Mouse (Mus musculus) intestine, embryonic 15.5 days (tissue): Measurements from ENCODE around the gene Muc5b. TPM values are rescaled to one million over a fixed set of nuclear protein-coding genes. Genes with fewer than 3 reads are reported as not detected.
A peak's percentile ranks its signal among the peaks of the same experiment; 100 is the strongest.
"Not testable (repeated sequence)": the region's sequence is repeated elsewhere in the genome, so short reads cannot be mapped to it uniquely, and the experiment has no call there.

Source experiments
- ATAC-seq: fragments of 200-750 bp; cut with Nextera tagmentation; 2 replicates; pipeline ENCODE4 v1.8.0; 2017; ENCODE audit warnings: moderate TSS enrichment, moderate library complexity
- H3K27ac ChIP-seq: fragments of 300-500 bp; sonication (generic); 2 replicates; pipeline ENCODE4 v1.5.1; 2015; ENCODE audit warnings: mild to moderate bottlenecking, inconsistent platforms
- H3K27me3 ChIP-seq: fragments of 300-500 bp; sonication (generic); replicated peaks from 2 replicates; pipeline ENCODE4 v1.6.1; 2015; ENCODE audit warnings: inconsistent platforms
- H3K36me3 ChIP-seq: fragments of 300-500 bp; sonication (generic); 2 replicates; pipeline ENCODE4 v1.6.1; 2015; ENCODE audit warnings: inconsistent platforms
- H3K4me1 ChIP-seq: fragments of 300-500 bp; sonication (generic); replicated peaks from 2 replicates; pipeline ENCODE4 v1.6.1; 2015; ENCODE audit warnings: inconsistent platforms
- H3K4me2 ChIP-seq: fragments of 300-500 bp; sonication (generic); replicated peaks from 2 replicates; pipeline ENCODE4 v1.6.1; 2015; ENCODE audit warnings: mild to moderate bottlenecking, inconsistent platforms
- H3K4me3 ChIP-seq: fragments of 300-500 bp; sonication (generic); replicated peaks from 2 replicates; pipeline ENCODE4 v1.5.1; 2015; ENCODE audit warnings: inconsistent platforms
- H3K9ac ChIP-seq: fragments of 300-500 bp; sonication (generic); 2 replicates; pipeline ENCODE4 v1.6.1; 2015; ENCODE audit warnings: inconsistent platforms
- H3K9me3 ChIP-seq: fragments of 300-500 bp; sonication (generic); 2 replicates; pipeline ENCODE4 v1.6.1; 2016; ENCODE audit warnings: inconsistent platforms
- WGBS: fragments of 180-500 bp; shearing (Covaris S2); methylation state at CpG from one replicate; pipeline ENCODE4 v1.1.7; 2015; 5-methylcytosine and 5-hydroxymethylcytosine counted together
- polyA plus RNA-seq: library from polyadenylated mRNA; unstranded; fragments of >200 nt; fragmentation: Nextera tagmentation; extraction: Ambion mirVana; gene quantifications from 2 replicates; pipeline ENCODE4 v1.2.1, GENCODE M21; 2015

Muc5b gene
- polyA plus RNA-seq: 0.01 and 0.03 TPM in 2 replicates

- no peak within 1 kb of the TSS for H3K4me3 ChIP-seq
- no peak within 1 kb of the TSS for H3K27ac ChIP-seq
- no peaks in the 10 kb centered on the region; the same call in 1 of the 2 replicates for H3K27me3 ChIP-seq
- H3K36me3 ChIP-seq: no peaks in the 10 kb centered on the region
- no peaks in the 10 kb centered on the region for H3K9me3 ChIP-seq
- peak; percentile 70 for ATAC-seq
- H3K9ac ChIP-seq: no peak within 1 kb of the TSS
- 59% methylated on average over 5 of the region's 5 CpGs for WGBS
- H3K4me2 ChIP-seq: no peak within 1 kb of the TSS
- no peaks in the 10 kb centered on the region for H3K4me1 ChIP-seq
Observed at GRCm38 (mm10) chr7:141838779-141839178, at the start of gene Muc5b. Gene Muc5b (plus strand): TSS chr7:141839070.

GRCm38 (mm10) chr7:141794251-141794650 is 44.6 kb upstream of the Muc5b start:
- Histone ChIP-seq H3K36me3 (no peaks in the 10 kb centered on the region), H3K9ac (no peak overlapping the region), H3K27me3 (no peaks in the 10 kb centered on the region), H3K4me2 (no peak overlapping the region), H3K4me3 (no peak overlapping the region), H3K4me1 (no peaks in the 10 kb centered on the region), H3K9me3 (0 out of 2 replicates have a peak, but pooled peaks cover 7% of the 10 kb centered on the region), H3K27ac (no peak overlapping the region)
- ATAC-seq: no peak
- WGBS: 97% methylated on average over 1 of the region's 1 CpGs

DNA sequence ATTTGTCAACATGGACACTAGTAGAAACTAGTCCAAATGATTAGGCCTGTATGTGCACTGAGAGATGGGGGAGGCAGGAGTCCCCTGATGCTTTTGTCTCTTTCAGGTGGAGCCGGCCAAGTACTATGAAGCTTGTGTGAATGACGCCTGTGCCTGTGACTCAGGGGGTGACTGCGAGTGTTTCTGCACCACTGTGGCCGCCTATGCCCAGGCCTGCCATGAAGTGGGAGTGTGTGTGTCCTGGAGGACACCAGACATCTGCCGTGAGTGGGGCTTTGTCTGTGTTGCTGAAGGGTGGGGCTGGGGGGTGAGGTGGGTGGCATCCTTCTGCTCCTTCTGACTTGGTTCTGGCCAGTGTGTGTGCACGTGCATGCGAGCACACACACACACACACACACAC is 35.7 kb upstream of the Muc5b start:
- no peaks in the 10 kb centered on the region for H3K36me3 ChIP-seq

GRCm38 (mm10) chr7:141805384-141805783 is 33.5 kb upstream of the Muc5b start:
- Histone ChIP-seq H3K9ac (no peak overlapping the region), H3K4me2 (no peak overlapping the region), H3K27ac (no peak overlapping the region), H3K4me1 (no peaks in the 10 kb centered on the region), H3K4me3 (no peak overlapping the region), H3K27me3 (no peaks in the 10 kb centered on the region), H3K9me3 (no peaks in the 10 kb centered on the region), H3K36me3 (no peaks in the 10 kb centered on the region)
- no peak for ATAC-seq
- 87% methylated on average over 7 of the region's 7 CpGs for WGBS

More for the DNA sequence above, 35.7 kb upstream of the Muc5b start:
- H3K9ac ChIP-seq: no peak overlapping the region
- H3K27me3 ChIP-seq: no peaks in the 10 kb centered on the region
- H3K27ac ChIP-seq: no peak overlapping the region
- 88% methylated on average over 7 of the region's 7 CpGs for WGBS
- no peaks in the 10 kb centered on the region for H3K9me3 ChIP-seq
- H3K4me2 ChIP-seq: no peak overlapping the region
- H3K4me1 ChIP-seq: no peaks in the 10 kb centered on the region
- no peak for ATAC-seq
- no peak overlapping the region for H3K4me3 ChIP-seq

DNA sequence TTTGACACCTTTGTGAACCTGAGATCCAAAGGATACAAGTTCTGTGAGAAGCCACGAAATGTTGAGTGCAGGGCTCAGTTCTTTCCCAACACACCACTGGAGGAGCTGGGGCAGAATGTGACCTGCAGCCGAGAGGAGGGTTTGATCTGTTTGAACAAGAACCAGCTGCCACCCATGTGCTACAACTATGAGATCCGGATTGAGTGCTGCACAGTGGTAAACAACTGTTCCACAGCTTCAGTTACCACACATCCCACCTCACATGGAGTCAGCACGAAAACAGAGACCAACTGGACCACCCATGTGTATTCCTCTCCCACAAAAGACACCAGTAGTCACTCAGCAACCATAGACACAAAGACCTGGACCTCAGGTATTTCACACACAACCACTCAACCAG is 31.0 kb upstream of the Muc5b start:
- H3K4me3 ChIP-seq, ATAC-seq, H3K9me3 ChIP-seq, H3K27ac ChIP-seq, H3K27me3 ChIP-seq, H3K4me1 ChIP-seq, H3K9ac ChIP-seq, H3K36me3 ChIP-seq, H3K4me2 ChIP-seq: not testable (repeated sequence)
- no CpG with 5 or more reads among the region's 4 CpGs for WGBS

DNA sequence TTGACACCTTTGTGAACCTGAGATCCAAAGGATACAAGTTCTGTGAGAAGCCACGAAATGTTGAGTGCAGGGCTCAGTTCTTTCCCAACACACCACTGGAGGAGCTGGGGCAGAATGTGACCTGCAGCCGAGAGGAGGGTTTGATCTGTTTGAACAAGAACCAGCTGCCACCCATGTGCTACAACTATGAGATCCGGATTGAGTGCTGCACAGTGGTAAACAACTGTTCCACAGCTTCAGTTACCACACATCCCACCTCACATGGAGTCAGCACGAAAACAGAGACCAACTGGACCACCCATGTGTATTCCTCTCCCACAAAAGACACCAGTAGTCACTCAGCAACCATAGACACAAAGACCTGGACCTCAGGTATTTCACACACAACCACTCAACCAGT is 28.9 kb upstream of the Muc5b start:
- not testable (repeated sequence) for H3K27ac ChIP-seq, H3K4me2 ChIP-seq, H3K9me3 ChIP-seq, H3K27me3 ChIP-seq, H3K36me3 ChIP-seq, H3K4me3 ChIP-seq, H3K4me1 ChIP-seq, H3K9ac ChIP-seq, ATAC-seq
- no CpG with 5 or more reads among the region's 4 CpGs for WGBS

- WGBS: 74% methylated on average over 4 of the region's 4 CpGs
Observed at GRCm38 (mm10) chr7:141813321-141813720, 25.5 kb upstream of the Muc5b start.

DNA sequence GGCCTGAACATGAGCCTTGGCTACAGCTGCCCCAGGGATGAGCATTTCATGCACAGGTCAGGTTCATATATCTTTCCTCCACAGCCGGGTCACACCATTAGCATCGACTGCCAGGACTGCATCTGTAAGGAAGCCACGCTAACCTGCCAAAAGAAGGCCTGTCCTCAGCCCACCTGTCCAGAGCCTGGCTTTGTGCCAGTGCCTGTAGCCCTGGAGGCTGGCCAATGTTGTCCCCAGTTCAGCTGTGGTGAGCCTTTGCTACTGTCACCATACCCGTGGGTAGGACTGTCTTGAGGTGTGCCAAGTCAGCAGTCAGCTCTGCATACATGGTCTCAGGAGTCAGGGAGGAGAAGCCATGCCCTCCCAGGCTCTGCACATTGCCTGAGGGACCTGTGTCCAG is 23.5 kb upstream of the Muc5b start:
- Histone ChIP-seq H3K27me3 (no peaks in the 10 kb centered on the region), H3K9me3 (no peaks in the 10 kb centered on the region), H3K9ac (no peak overlapping the region), H3K27ac (no peak overlapping the region), H3K4me3 (no peak overlapping the region), H3K36me3 (no peaks in the 10 kb centered on the region), H3K4me1 (no peaks in the 10 kb centered on the region), H3K4me2 (no peak overlapping the region)
- 77% methylated on average over 4 of the region's 4 CpGs for WGBS
- ATAC-seq: no peak

More at GRCm38 (mm10) chr7:141813321-141813720, 25.5 kb upstream of the Muc5b start:
- Histone ChIP-seq H3K9me3 (no peaks in the 10 kb centered on the region), H3K36me3 (no peaks in the 10 kb centered on the region), H3K27ac (no peak overlapping the region), H3K4me1 (no peaks in the 10 kb centered on the region), H3K4me3 (no peak overlapping the region), H3K4me2 (no peak overlapping the region), H3K27me3 (no peaks in the 10 kb centered on the region), H3K9ac (no peak overlapping the region)
- ATAC-seq: no peak

DNA sequence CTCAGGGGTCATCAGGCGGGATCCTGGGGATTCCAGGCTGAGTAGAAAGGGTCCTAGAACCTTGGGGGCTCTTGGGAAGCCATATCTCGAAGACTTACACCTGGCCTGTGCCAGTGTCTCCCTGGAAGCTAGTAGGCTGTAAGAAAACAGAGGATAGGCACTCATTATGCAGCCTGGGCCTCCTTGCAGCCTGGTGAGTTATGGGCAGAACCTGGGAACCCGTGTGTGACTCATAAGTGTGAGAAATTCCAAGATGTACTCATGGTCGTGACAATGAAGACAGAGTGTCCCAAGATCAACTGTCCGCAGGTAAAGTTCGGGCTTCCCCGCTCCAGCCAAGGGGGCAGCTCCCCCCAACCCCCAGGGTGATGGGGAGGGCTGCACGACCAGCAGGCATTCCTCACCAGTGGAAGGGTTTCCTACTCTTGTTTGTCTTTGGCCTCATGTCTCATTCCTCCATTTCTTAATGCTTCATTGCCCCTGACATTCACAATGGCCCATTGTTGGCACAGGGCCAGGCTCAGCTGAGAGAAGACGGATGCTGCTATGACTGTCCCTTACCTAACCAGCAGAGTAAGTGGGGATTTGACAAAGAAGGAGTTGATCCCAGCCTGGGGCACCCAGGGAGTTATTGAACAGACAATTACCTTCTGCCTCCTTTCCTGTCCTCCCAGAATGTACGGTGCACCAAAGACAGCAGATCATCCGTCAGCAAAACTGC is 21.4 kb upstream of the Muc5b start:
- 0 out of 2 replicates have a peak, but pooled peaks cover under 1% of the 10 kb centered on the region for H3K4me1 ChIP-seq
- H3K27ac ChIP-seq: no peak overlapping the region
- H3K4me3 ChIP-seq: no peak overlapping the region
- H3K9ac ChIP-seq: no peak overlapping the region
- no peak for ATAC-seq
- WGBS: 61% methylated on average over 11 of the region's 11 CpGs
- H3K4me2 ChIP-seq: no peak overlapping the region
- H3K36me3 ChIP-seq: no peaks in the 10 kb centered on the region
- no peaks in the 10 kb centered on the region for H3K27me3 ChIP-seq
- H3K9me3 ChIP-seq: no peaks in the 10 kb centered on the region

DNA sequence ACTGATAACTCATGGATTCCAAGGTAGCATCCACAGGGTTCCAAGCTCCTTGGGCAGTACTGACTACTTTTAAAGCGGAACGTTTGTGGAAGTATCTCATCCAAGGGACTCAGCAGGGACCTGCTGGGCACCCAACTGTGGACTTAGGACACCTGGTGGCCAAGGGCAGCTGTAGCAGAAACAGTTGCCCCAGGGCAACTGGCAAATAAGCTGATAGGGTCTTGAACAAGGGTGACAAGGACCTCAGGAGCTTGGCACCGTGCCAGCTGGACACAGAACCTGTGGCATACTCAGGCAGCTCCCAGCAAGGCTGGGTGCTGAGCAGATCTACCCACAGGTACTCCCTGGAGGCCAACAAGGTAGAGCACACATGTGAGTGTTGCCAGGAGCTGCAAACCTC is 20.6 kb upstream of the Muc5b start:
- H3K4me1 ChIP-seq: 0 out of 2 replicates have a peak, but pooled peaks cover 3% of the 10 kb centered on the region
- WGBS: 78% methylated on average over 3 of the region's 3 CpGs
- no peak for ATAC-seq

DNA sequence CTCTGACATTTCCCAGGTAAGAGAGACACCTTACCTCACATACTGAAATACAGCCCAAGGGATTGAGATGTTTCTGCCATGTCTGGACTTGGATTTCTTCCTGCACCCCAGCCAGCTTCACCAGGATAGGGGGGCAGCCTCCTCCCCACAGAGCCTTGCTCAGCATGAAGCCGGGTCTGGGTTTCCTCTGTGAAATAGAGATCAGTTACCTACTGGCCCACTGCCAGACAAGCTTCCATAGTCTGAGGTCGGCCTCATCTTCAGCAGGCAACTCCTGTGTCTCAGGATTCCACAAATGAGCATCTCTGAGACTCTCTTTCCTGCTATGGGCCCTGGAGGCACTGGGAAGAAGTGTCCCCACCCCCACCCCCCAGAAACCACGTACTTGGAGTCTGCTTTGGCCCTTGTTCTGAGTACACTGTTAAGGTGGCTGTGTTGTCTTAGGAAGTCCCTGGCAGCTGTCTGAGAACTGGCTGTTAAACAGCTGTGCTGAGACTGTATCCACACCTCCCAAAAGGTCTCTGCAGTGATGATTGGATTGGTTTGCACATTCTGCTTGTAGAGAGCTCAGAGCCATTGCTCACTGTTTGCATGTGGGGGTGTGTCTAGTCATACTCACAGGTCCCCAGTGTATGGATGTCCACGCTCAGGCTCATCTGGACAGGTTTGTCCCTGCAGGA is 16.1 kb upstream of the Muc5b start:
- H3K4me2 ChIP-seq: no peak overlapping the region
- 0 out of 2 replicates have a peak, but pooled peaks cover 3% of the 10 kb centered on the region for H3K4me1 ChIP-seq
- no peak for ATAC-seq
- H3K9ac ChIP-seq: no peak overlapping the region
- no peaks in the 10 kb centered on the region for H3K36me3 ChIP-seq
- H3K27me3 ChIP-seq: no peaks in the 10 kb centered on the region
- 37% methylated on average over 4 of the region's 4 CpGs for WGBS
- no peak overlapping the region for H3K4me3 ChIP-seq
- no peak overlapping the region for H3K27ac ChIP-seq
- no peaks in the 10 kb centered on the region for H3K9me3 ChIP-seq

More for the DNA sequence above, 20.6 kb upstream of the Muc5b start:
- no peak overlapping the region for H3K9ac ChIP-seq
- H3K4me2 ChIP-seq: no peak overlapping the region
- no peak overlapping the region for H3K4me3 ChIP-seq
- H3K27me3 ChIP-seq: no peaks in the 10 kb centered on the region
- H3K36me3 ChIP-seq: no peaks in the 10 kb centered on the region
- H3K9me3 ChIP-seq: no peaks in the 10 kb centered on the region
- no peak overlapping the region for H3K27ac ChIP-seq

DNA sequence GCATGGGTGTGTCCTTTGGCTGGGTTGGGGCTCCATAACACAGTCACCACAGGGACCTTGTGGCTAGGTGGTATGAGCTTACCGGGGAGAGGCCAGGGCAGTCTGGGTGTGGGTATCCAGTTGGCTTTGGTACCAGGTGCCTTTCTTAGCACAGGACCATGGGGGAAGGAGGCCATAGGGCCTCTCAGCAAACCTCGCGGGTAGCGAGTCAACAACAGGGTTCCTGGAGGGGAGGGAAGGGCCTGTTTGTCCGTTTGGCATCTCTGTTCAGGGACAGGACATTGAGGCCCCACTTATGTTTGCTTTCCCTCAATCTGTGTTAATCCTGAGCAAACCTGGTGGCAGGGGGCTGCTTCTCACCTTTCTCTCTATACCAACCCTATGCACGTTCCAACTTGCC is 15.2 kb upstream of the Muc5b start:
- H3K27ac ChIP-seq: no peak overlapping the region
- no peak overlapping the region for H3K9ac ChIP-seq
- no peaks in the 10 kb centered on the region for H3K27me3 ChIP-seq
- H3K4me3 ChIP-seq: no peak overlapping the region
- ATAC-seq: no peak
- 0 out of 2 replicates have a peak, but pooled peaks cover 3% of the 10 kb centered on the region for H3K4me1 ChIP-seq
- 65% methylated on average over 6 of the region's 6 CpGs for WGBS
- no peak overlapping the region for H3K4me2 ChIP-seq
- no peaks in the 10 kb centered on the region for H3K9me3 ChIP-seq
- H3K36me3 ChIP-seq: no peaks in the 10 kb centered on the region
